Mouse (Mus musculus): ENCODE measurements around the gene Eno1. TPM values are rescaled to one million over a fixed set of nuclear protein-coding genes. Genes with fewer than 3 reads are reported as not detected.

Gene Eno1
- polyA plus RNA-seq, 1 experiment from 2014 or later, result 1,439 TPM

- no peaks in the 10 kb centered on the region for H3K9me3 ChIP-seq
- ATAC-seq (ENCODE audit: insufficient number of reproducible peaks, insufficient read depth, low FRiP score, low TSS enrichment, low read depth), result no peak
- H3K27ac ChIP-seq, result peak overlapping the region; percentile 99; the same call in 1 of the 2 replicates
- H3K36me3 ChIP-seq, result peaks cover 43% of the 10 kb centered on the region
- H3K9ac ChIP-seq, result peak overlapping the region; percentile 90; the same call in 1 of the 2 replicates
- H3K4me3 ChIP-seq, result peak overlapping the region; percentile 77
- WGBS, result 32% methylated on average over 6 of the region's 6 CpGs
- peak overlapping the region; percentile 80 for H3K4me2 ChIP-seq
- peaks cover 53% of the 10 kb centered on the region for H3K4me1 ChIP-seq
- H3K27me3 ChIP-seq, result no peaks in the 10 kb centered on the region
Observed at GRCm38 (mm10) chr4:150239503-150239902, 3.0 kb downstream of the Eno1 start.

GRCm38 (mm10) chr4:150239951-150240368 lies 3.4 kb downstream of the Eno1 start:
- Histone ChIP-seq H3K27ac (peak overlapping the region; percentile 74; the same call in 1 of the 2 replicates), H3K4me3 (peak overlapping the region; percentile 77; the same call in 1 of the 2 replicates), H3K36me3 (peaks cover 48% of the 10 kb centered on the region), H3K4me2 (peak overlapping the region; percentile 80), H3K9ac (no peak overlapping the region), H3K4me1 (peaks cover 48% of the 10 kb centered on the region), H3K27me3 (no peaks in the 10 kb centered on the region), H3K9me3 (no peaks in the 10 kb centered on the region)
- WGBS, result 7% methylated on average over 6 of the region's 6 CpGs
- no peak for ATAC-seq (ENCODE audit: insufficient number of reproducible peaks, insufficient read depth, low FRiP score, low TSS enrichment, low read depth)

GRCm38 (mm10) chr4:150240381-150240886 lies 3.9 kb downstream of the Eno1 start:
- Histone ChIP-seq H3K27me3 (no peaks in the 10 kb centered on the region), H3K4me3 (peak overlapping the region; percentile 77; the same call in 1 of the 2 replicates), H3K9ac (no peak overlapping the region), H3K9me3 (no peaks in the 10 kb centered on the region), H3K27ac (no peak overlapping the region), H3K36me3 (peaks cover 52% of the 10 kb centered on the region), H3K4me2 (peak overlapping the region; percentile 80), H3K4me1 (peaks cover 44% of the 10 kb centered on the region)
- WGBS, result 79% methylated on average over 1 of the region's 1 CpGs
- ATAC-seq (ENCODE audit: insufficient number of reproducible peaks, insufficient read depth, low FRiP score, low TSS enrichment, low read depth), result no peak

- no peak overlapping the region for H3K27ac ChIP-seq
- peak overlapping the region; percentile 7; the same call in 1 of the 2 replicates for H3K9ac ChIP-seq
- H3K4me3 ChIP-seq, result no peak overlapping the region
- ATAC-seq (ENCODE audit: insufficient number of reproducible peaks, insufficient read depth, low FRiP score, low TSS enrichment, low read depth), result no peak
- WGBS, result 66% methylated on average over 4 of the region's 4 CpGs
- H3K9me3 ChIP-seq, result no peaks in the 10 kb centered on the region
- peaks cover 37% of the 10 kb centered on the region for H3K4me1 ChIP-seq
- H3K4me2 ChIP-seq, result no peak overlapping the region
- H3K27me3 ChIP-seq, result no peaks in the 10 kb centered on the region
- H3K36me3 ChIP-seq, result peaks cover 65% of the 10 kb centered on the region
Observed at GRCm38 (mm10) chr4:150241708-150242107, 5.2 kb downstream of the Eno1 start.

- peaks cover 75% of the 10 kb centered on the region for H3K36me3 ChIP-seq
- no peaks in the 10 kb centered on the region for H3K9me3 ChIP-seq
- H3K9ac ChIP-seq, result 0 out of 2 replicates have a peak overlapping the region, but pooled peaks have one; percentile 32
- no peak for ATAC-seq (ENCODE audit: insufficient number of reproducible peaks, insufficient read depth, low FRiP score, low TSS enrichment, low read depth)
- H3K4me3 ChIP-seq, result no peak overlapping the region
- peaks cover 37% of the 10 kb centered on the region for H3K4me1 ChIP-seq
- no peaks in the 10 kb centered on the region for H3K27me3 ChIP-seq
- H3K27ac ChIP-seq, result no peak overlapping the region
- H3K4me2 ChIP-seq, result no peak overlapping the region
- 76% methylated on average over 5 of the region's 5 CpGs for WGBS
Observed at GRCm38 (mm10) chr4:150242745-150243144, 6.2 kb downstream of the Eno1 start.

GRCm38 (mm10) chr4:150245876-150246275 lies 9.4 kb downstream of the Eno1 start:
- no peak for ATAC-seq (ENCODE audit: insufficient number of reproducible peaks, insufficient read depth, low FRiP score, low TSS enrichment, low read depth)
- H3K9me3 ChIP-seq, result no peaks in the 10 kb centered on the region
- no peak overlapping the region for H3K4me3 ChIP-seq
- H3K4me1 ChIP-seq, result peaks cover 22% of the 10 kb centered on the region
- H3K36me3 ChIP-seq, result peaks cover 92% of the 10 kb centered on the region
- no peak overlapping the region for H3K9ac ChIP-seq
- H3K4me2 ChIP-seq, result no peak overlapping the region
- no peaks in the 10 kb centered on the region for H3K27me3 ChIP-seq
- WGBS, result 55% methylated on average over 2 of the region's 2 CpGs
- no peak overlapping the region for H3K27ac ChIP-seq

GRCm38 (mm10) chr4:150248009-150248408 lies 11.5 kb downstream of the Eno1 start:
- Histone ChIP-seq H3K4me2 (no peak overlapping the region), H3K9me3 (no peaks in the 10 kb centered on the region), H3K36me3 (peaks cover 82% of the 10 kb centered on the region), H3K4me3 (no peak overlapping the region), H3K27me3 (no peaks in the 10 kb centered on the region), H3K27ac (no peak overlapping the region), H3K9ac (no peak overlapping the region), H3K4me1 (peaks cover 16% of the 10 kb centered on the region)
- ATAC-seq (ENCODE audit: insufficient number of reproducible peaks, insufficient read depth, low FRiP score, low TSS enrichment, low read depth), result no peak
- WGBS, result 62% methylated on average over 5 of the region's 5 CpGs

GRCm38 (mm10) chr4:150248917-150249316 lies 12.4 kb downstream of the Eno1 start:
- no peaks in the 10 kb centered on the region for H3K27me3 ChIP-seq
- WGBS, result 84% methylated on average over 5 of the region's 5 CpGs
- H3K4me2 ChIP-seq, result no peak overlapping the region
- peaks cover 73% of the 10 kb centered on the region for H3K36me3 ChIP-seq
- no peak overlapping the region for H3K4me3 ChIP-seq
- ATAC-seq (ENCODE audit: insufficient number of reproducible peaks, insufficient read depth, low FRiP score, low TSS enrichment, low read depth), result no peak
- H3K9me3 ChIP-seq, result no peaks in the 10 kb centered on the region
- no peak overlapping the region for H3K9ac ChIP-seq
- H3K4me1 ChIP-seq, result peaks cover 16% of the 10 kb centered on the region
- no peak overlapping the region for H3K27ac ChIP-seq

GRCm38 (mm10) chr4:150249731-150250270 lies 13.3 kb downstream of the Eno1 start:
- H3K4me2 ChIP-seq, result no peak overlapping the region
- H3K27me3 ChIP-seq, result no peaks in the 10 kb centered on the region
- 0 out of 2 replicates have a peak overlapping the region, but pooled peaks have one; percentile 27 for H3K9ac ChIP-seq
- no peaks in the 10 kb centered on the region for H3K9me3 ChIP-seq
- ATAC-seq (ENCODE audit: insufficient number of reproducible peaks, insufficient read depth, low FRiP score, low TSS enrichment, low read depth), result no peak
- peaks cover 64% of the 10 kb centered on the region for H3K36me3 ChIP-seq
- WGBS, result 82% methylated on average over 5 of the region's 5 CpGs
- peaks cover 16% of the 10 kb centered on the region for H3K4me1 ChIP-seq
- no peak overlapping the region for H3K4me3 ChIP-seq
- peak overlapping the region; percentile 87; the same call in 1 of the 2 replicates for H3K27ac ChIP-seq

GRCm38 (mm10) chr4:150250549-150251422 lies 14.3 kb downstream of the Eno1 start:
- ATAC-seq (ENCODE audit: insufficient number of reproducible peaks, insufficient read depth, low FRiP score, low TSS enrichment, low read depth), result no peak
- no peaks in the 10 kb centered on the region for H3K27me3 ChIP-seq
- H3K36me3 ChIP-seq, result peaks cover 54% of the 10 kb centered on the region
- no peak overlapping the region for H3K4me3 ChIP-seq
- peak overlapping the region; percentile 87 for H3K27ac ChIP-seq
- peaks cover 16% of the 10 kb centered on the region for H3K4me1 ChIP-seq
- no peak overlapping the region for H3K4me2 ChIP-seq
- peak overlapping the region; percentile 55; the same call in 1 of the 2 replicates for H3K9ac ChIP-seq
- 44% methylated on average over 18 of the region's 18 CpGs for WGBS
- no peaks in the 10 kb centered on the region for H3K9me3 ChIP-seq

- Histone ChIP-seq H3K4me2 (no peak overlapping the region), H3K27me3 (no peaks in the 10 kb centered on the region), H3K9ac (no peak overlapping the region), H3K4me3 (no peak overlapping the region), H3K4me1 (peaks cover 26% of the 10 kb centered on the region), H3K27ac (no peak overlapping the region), H3K36me3 (peaks cover 20% of the 10 kb centered on the region), H3K9me3 (no peaks in the 10 kb centered on the region)
- ATAC-seq (ENCODE audit: insufficient number of reproducible peaks, insufficient read depth, low FRiP score, low TSS enrichment, low read depth), result no peak
- 70% methylated on average over 4 of the region's 4 CpGs for WGBS
Observed at GRCm38 (mm10) chr4:150254416-150254815, 17.9 kb downstream of the Eno1 start.
